Mouse (Mus musculus): ENCODE results near the gene Itga5. TPM values are rescaled to one million over a fixed set of nuclear protein-coding genes. Genes with fewer than 3 reads are reported as not detected.

Itga5 gene
- polyA plus RNA-seq, 1 experiment from 2014 or later, result 42.7 TPM

DNA sequence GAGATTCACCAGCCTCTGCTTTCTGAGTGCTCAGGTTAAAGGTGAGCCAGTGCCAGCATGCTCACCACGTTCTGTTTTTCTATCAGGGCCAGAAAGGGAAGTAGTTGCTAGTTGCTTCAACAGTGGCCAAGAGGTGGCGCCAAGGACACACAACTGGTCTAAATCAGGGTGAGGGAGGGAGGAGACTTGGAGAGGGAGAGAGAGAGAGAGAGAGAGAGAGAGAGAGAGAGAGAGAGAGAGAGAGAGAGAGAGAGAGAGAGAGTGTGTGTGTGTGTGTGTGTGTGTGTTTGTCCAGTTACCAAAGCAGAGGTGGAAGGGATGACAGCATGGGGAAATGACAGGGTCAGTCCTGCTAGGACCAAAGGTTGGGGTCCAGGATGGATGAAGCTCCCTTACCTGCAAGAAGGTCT lies 19.3 kb downstream of the Itga5 start:
- no peak overlapping the region for H3K27ac ChIP-seq
- ATAC-seq (ENCODE audit: borderline replicate concordance, extremely low read depth, low FRiP score, low TSS enrichment), result no peak

DNA sequence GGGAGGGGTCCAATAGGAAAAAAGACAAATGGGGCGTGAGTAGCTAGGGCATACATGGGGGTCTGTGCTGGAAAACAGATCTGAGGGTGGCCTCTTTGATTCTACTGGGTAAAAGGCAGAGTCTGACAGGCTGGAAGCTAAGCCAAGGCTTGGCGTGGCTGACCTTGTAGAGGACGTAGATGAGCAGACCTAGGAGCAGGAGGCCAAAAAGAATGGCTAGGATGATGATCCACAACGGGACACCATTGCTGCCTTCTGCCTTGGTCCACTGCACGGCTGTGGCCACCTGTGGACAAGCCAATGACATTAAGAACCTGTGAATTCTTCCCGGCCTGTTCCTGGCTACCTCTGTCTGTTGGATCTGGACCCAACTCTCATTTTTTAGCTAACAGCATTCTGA lies 20.8 kb downstream of the Itga5 start:
- ATAC-seq (ENCODE audit: borderline replicate concordance, extremely low read depth, low FRiP score, low TSS enrichment), result no peak

More for the DNA sequence above, 19.3 kb downstream of the Itga5 start:
- H3K36me3 ChIP-seq, result peaks cover 70% of the 10 kb centered on the region
- no peaks in the 10 kb centered on the region; the same call in 1 of the 2 replicates for H3K27me3 ChIP-seq
- WGBS, result 7% methylated on average over 2 of the region's 2 CpGs
- no peak overlapping the region for H3K9ac ChIP-seq
- no peaks in the 10 kb centered on the region for H3K9me3 ChIP-seq
- H3K4me2 ChIP-seq, result no peak overlapping the region
- H3K4me1 ChIP-seq, result no peaks in the 10 kb centered on the region
- no peak overlapping the region for H3K4me3 ChIP-seq

DNA sequence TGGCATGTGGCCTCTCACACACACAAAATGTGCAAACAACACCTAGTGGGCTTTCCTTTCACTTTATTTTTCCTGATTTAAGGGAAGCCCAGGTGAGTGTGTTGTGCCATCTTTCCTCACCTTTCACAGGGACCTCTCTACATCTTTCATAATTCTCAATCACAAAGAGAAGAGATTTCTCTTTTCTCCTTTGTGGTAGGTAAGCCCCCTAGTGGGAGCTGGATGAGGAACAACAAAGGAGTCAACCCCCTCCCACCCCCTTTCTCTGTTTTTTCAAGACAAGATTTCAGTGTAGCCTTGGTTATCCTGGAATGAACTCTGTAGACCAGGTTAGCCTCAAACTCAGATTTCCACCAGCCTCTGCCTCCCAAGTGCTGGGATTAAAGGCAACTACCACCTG lies 23.0 kb downstream of the Itga5 start:
- Histone ChIP-seq H3K4me1 (peaks cover 13% of the 10 kb centered on the region), H3K36me3 (peaks cover 34% of the 10 kb centered on the region)

More for the DNA sequence above, 20.8 kb downstream of the Itga5 start:
- Histone ChIP-seq H3K4me3 (no peak overlapping the region), H3K4me1 (no peaks in the 10 kb centered on the region), H3K36me3 (peaks cover 55% of the 10 kb centered on the region), H3K9ac (no peak overlapping the region), H3K4me2 (no peak overlapping the region), H3K27ac (no peak overlapping the region), H3K9me3 (no peaks in the 10 kb centered on the region), H3K27me3 (peaks cover 15% of the 10 kb centered on the region)
- 77% methylated on average over 6 of the region's 6 CpGs for WGBS

DNA sequence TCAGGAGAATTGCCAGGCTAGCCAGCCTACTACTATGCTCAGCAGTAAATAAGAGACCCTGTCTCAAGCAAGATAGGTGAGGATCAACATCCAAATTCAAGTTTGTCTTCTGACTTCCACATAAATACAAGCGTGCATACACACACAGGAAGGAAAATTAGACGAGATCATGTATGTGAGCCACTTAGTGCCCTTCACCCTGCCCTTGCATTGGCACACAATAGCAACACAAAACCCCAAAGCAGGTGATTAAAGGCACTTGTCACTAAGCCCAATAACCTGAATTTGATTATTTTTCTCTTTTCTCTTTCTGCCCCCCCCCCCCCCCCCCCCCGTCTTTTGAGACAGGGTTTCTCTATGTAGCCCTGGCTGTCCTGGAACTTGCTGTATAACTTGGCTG lies 23.6 kb downstream of the Itga5 start:
- H3K36me3 ChIP-seq, result peaks cover 32% of the 10 kb centered on the region
- ATAC-seq (ENCODE audit: borderline replicate concordance, extremely low read depth, low FRiP score, low TSS enrichment), result no peak

More for the DNA sequence above, 23.0 kb downstream of the Itga5 start:
- Histone ChIP-seq H3K27ac (no peak overlapping the region), H3K4me2 (no peak overlapping the region), H3K4me3 (no peak overlapping the region), H3K27me3 (peaks cover 37% of the 10 kb centered on the region), H3K9me3 (no peaks in the 10 kb centered on the region), H3K9ac (no peak overlapping the region)
- no peak for ATAC-seq (ENCODE audit: borderline replicate concordance, extremely low read depth, low FRiP score, low TSS enrichment)

DNA sequence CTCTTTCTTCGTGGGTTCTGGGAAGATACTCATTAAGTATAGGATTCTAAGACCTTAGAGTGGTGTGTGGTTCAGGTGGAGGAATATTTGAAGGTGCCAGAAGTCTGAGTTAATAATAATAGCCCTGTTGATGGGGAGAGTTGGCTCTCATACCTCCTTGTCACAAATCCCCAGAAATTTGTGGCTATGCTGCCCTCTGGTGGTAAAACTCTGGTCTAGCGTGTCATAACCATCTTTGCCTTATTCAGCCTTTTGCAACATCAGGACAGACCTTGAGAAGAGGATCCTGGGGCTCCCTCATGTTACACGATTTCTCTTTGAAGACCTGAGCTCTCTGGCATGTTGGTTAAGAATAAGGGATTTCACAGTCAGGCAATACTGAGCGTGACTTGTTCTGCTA lies 24.1 kb downstream of the Itga5 start:
- no peaks in the 10 kb centered on the region for H3K9me3 ChIP-seq
- peaks cover 47% of the 10 kb centered on the region for H3K27me3 ChIP-seq
- H3K36me3 ChIP-seq, result peaks cover 32% of the 10 kb centered on the region
- H3K27ac ChIP-seq, result no peak overlapping the region
- H3K4me2 ChIP-seq, result no peak overlapping the region
- H3K9ac ChIP-seq, result no peak overlapping the region
- H3K4me1 ChIP-seq, result peaks cover 13% of the 10 kb centered on the region
- 11% methylated on average over 4 of the region's 4 CpGs for WGBS
- ATAC-seq (ENCODE audit: borderline replicate concordance, extremely low read depth, low FRiP score, low TSS enrichment), result no peak
- no peak overlapping the region for H3K4me3 ChIP-seq

More for the DNA sequence above, 23.6 kb downstream of the Itga5 start:
- Histone ChIP-seq H3K4me2 (no peak overlapping the region), H3K27me3 (peaks cover 43% of the 10 kb centered on the region), H3K9ac (no peak overlapping the region), H3K4me3 (no peak overlapping the region), H3K4me1 (peaks cover 13% of the 10 kb centered on the region), H3K27ac (no peak overlapping the region), H3K9me3 (no peaks in the 10 kb centered on the region)
- 67% methylated on average over 2 of the region's 3 CpGs for WGBS

DNA sequence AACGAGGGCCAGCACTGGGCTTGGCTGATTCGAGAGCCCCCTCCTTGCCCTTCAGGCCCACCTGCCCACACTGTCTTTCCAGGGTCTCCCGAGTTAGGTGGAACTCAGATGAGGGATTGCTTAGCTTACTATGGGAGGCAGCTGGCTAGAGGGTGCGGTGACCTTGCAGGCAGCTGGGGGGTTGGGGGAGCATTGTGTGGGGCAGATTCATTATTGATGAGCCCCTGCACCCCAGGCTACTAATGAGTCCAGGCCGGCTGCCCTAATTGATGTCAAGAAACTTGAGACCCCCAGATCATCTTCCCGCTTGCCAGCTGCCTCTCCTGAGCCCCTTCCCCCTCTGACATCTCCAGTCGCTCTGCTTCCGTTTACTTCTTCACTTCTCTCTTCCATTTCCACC lies 25.0 kb downstream of the Itga5 start:
- Histone ChIP-seq H3K4me2 (no peak overlapping the region), H3K9ac (no peak overlapping the region), H3K9me3 (no peaks in the 10 kb centered on the region), H3K27ac (no peak overlapping the region), H3K27me3 (peaks cover 56% of the 10 kb centered on the region), H3K4me3 (no peak overlapping the region), H3K4me1 (peaks cover 13% of the 10 kb centered on the region), H3K36me3 (peaks cover 27% of the 10 kb centered on the region)
- ATAC-seq (ENCODE audit: borderline replicate concordance, extremely low read depth, low FRiP score, low TSS enrichment), result no peak
- WGBS, result 39% methylated on average over 8 of the region's 8 CpGs

DNA sequence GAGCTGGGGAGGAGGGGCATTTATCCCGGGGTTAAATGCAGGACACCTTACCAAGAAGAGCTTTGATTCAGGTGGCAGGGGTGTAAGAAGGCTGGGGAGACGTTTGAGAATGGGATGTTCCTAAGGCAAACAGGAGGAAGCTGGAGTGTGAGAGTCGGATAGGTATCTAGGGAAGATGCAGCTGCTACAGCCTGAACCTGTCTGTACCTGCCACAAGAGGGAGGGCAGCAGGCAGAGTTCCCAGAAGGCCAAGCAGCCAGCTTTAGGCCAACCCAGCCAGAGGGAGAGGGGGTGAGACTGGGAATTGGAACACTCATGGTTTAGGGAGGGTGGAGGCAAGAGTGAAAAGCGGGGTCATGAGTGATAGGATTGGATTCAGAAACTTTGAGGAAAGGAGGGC lies 25.8 kb downstream of the Itga5 start:
- Histone ChIP-seq H3K27me3 (peaks cover 59% of the 10 kb centered on the region), H3K9ac (no peak overlapping the region), H3K9me3 (no peaks in the 10 kb centered on the region), H3K4me1 (peaks cover 13% of the 10 kb centered on the region), H3K27ac (no peak overlapping the region), H3K4me2 (peak overlapping the region; percentile 87; the same call in 1 of the 2 replicates), H3K4me3 (no peak overlapping the region), H3K36me3 (peaks cover 20% of the 10 kb centered on the region)
- 24% methylated on average over 4 of the region's 4 CpGs for WGBS
- ATAC-seq (ENCODE audit: borderline replicate concordance, extremely low read depth, low FRiP score, low TSS enrichment), result no peak

DNA sequence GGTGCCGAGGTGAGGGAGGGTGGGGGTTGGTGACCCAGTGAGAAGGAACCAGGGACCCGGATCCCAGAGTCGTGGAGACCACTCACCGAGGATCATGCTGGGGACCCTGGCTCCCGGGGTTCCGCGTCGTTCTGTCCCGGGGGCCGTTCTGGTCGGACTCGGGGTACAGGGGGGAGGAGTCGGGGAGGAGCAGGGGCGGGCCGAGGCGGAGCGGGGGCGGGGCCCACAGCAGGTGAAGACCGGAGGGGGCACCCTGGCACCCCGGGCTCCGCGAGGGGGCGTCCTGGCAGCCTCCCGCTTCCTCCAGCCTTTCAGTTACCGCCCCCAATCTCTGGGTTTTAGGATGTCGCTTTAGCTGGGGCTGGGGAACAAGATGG lies 26.6 kb downstream of the Itga5 start, which contains the start of gene Zfp385a:
Zfp385a (minus strand) TSS at position 133 of the 377 bp plus-strand sequence.
- H3K36me3 ChIP-seq, result peaks cover 12% of the 10 kb centered on the region
- H3K9me3 ChIP-seq, result no peaks in the 10 kb centered on the region
- WGBS, result under 1% methylated on average over 26 of the region's 26 CpGs
- H3K4me2 ChIP-seq, result peak within 1 kb of the TSS; percentile 87
- H3K27ac ChIP-seq, result no peak within 1 kb of the TSS
- H3K27me3 ChIP-seq, result peaks cover 59% of the 10 kb centered on the region
- peaks cover 13% of the 10 kb centered on the region for H3K4me1 ChIP-seq
- peak; percentile 52; the same call in 1 of the 2 replicates for ATAC-seq (ENCODE audit: borderline replicate concordance, extremely low read depth, low FRiP score, low TSS enrichment)
- peak within 1 kb of the TSS; percentile 37; the same call in 1 of the 2 replicates for H3K9ac ChIP-seq
- H3K4me3 ChIP-seq, result peak within 1 kb of the TSS; percentile 50

DNA sequence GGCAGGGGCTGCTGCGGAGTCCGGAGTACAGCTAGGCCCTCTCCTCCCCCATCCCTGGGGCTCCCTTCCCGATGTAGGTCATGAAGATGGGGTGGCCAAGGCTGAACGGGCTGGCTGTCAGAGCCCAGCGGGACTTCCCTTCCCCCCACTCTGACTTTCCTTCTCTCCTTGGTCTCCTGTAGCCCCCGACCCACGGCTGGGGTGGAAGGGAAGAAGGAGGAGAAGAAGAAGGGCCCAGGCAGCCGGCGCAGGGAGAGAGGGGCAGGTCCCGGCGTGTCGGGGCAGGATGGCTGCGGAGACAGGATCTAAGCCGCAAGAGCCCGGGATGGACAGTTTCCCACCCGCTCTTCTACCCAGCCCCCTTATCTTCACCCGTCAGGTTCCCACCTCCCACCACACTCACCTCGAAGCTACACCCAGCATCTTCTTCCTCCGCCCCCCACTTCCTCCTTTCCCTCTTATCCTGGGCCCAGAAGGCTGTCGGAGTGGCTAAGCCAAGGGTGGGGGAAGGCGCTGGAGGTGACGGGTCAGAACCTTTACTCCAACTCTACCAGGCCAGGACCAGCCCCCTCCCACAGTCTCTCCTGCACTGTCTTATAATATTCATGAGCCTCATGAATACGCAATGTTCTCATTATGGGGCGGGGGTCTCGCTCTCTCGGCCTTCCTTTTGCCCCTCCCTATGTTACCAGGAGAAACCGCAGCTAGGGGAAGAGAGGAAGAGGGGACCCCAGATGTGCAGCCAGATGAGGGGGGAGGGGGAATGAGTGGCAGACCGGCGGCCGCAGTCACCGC lies 27.2 kb downstream of the Itga5 start:
- Histone ChIP-seq H3K4me3 (peak overlapping the region; percentile 50), H3K36me3 (peaks cover 6% of the 10 kb centered on the region; the same call in 1 of the 2 replicates), H3K27ac (no peak overlapping the region), H3K9ac (peak overlapping the region; percentile 37; the same call in 1 of the 2 replicates), H3K9me3 (no peaks in the 10 kb centered on the region), H3K4me1 (peaks cover 14% of the 10 kb centered on the region), H3K27me3 (peaks cover 59% of the 10 kb centered on the region), H3K4me2 (peak overlapping the region; percentile 87)
- ATAC-seq (ENCODE audit: borderline replicate concordance, extremely low read depth, low FRiP score, low TSS enrichment), result peak; percentile 44; the same call in 1 of the 2 replicates
- 3% methylated on average over 31 of the region's 31 CpGs for WGBS

DNA sequence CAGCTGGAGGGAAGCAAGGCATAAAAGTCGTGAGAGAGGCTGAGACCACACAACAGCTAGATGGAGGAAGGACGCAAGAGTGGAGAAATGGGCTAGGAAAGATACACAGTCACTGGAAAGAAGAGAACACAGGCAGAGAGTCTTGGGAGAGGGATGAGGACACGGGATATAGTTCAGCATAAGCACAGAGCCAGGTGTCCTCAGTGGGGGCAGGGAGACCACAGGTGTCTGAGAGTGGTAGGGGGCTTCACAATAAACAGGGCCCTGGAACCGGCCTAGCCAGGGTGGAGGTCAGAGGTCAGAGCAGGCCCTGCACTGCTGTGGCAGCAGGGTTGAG lies 27.8 kb downstream of the Itga5 start:
- peak overlapping the region; percentile 87 for H3K4me2 ChIP-seq
- 0 out of 2 replicates have a peak, but pooled peaks cover under 1% of the 10 kb centered on the region for H3K36me3 ChIP-seq
- 53% methylated on average over 4 of the region's 4 CpGs for WGBS
- no peak overlapping the region for H3K9ac ChIP-seq
- no peak overlapping the region for H3K4me3 ChIP-seq
- peaks cover 59% of the 10 kb centered on the region for H3K27me3 ChIP-seq
- no peak for ATAC-seq (ENCODE audit: borderline replicate concordance, extremely low read depth, low FRiP score, low TSS enrichment)
- H3K4me1 ChIP-seq, result peaks cover 19% of the 10 kb centered on the region
- no peaks in the 10 kb centered on the region for H3K9me3 ChIP-seq
- no peak overlapping the region for H3K27ac ChIP-seq

DNA sequence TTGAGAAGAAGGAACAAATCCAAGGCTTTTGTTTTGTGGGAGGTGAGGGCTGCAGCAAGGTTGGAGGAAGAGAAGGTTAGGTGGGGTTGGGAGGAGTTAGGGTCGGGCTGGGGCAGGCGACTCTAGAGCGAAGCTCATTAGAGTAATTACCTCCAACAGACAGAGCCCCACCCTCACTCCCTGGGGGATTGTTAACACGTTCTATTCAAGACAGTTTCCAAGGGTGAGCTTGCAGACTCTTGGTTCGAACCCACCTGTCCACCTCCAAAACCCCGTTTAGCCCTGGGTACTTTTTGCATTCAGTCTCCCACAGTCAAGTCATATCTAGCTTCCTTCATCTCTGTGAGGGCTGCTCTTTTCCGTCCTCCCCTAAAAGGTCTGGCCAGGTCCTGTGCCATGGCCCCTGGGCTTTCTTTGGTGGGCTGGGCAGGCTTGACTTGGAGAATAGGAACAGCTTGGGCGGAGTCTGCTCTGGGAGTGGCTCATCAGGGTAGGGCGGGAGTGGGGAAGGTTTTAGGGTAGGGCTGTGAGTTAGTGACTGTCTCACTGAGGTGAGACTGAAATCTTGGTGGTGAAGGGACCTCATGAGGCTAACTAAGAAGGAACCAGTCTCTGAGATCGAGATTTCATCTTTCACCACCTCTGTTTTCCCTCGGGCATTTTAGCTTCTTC lies 29.4 kb downstream of the Itga5 start:
- no peak overlapping the region for H3K9ac ChIP-seq
- ATAC-seq (ENCODE audit: borderline replicate concordance, extremely low read depth, low FRiP score, low TSS enrichment), result no peak
- no peaks in the 10 kb centered on the region for H3K36me3 ChIP-seq
- H3K9me3 ChIP-seq, result no peaks in the 10 kb centered on the region
- no peak overlapping the region for H3K4me3 ChIP-seq
- H3K4me1 ChIP-seq, result peaks cover 19% of the 10 kb centered on the region
- peaks cover 57% of the 10 kb centered on the region for H3K27me3 ChIP-seq
- H3K27ac ChIP-seq, result no peak overlapping the region
- H3K4me2 ChIP-seq, result no peak overlapping the region
- WGBS, result 24% methylated on average over 11 of the region's 11 CpGs
